Mouse (Mus musculus): ENCODE measurements at regions not wholly inside any gene's neighbourhood (a gene's known extent, or its start where the extent isn't known, plus 50 kb on each side); places are given as distances from the start of the nearest gene placed in this dataset.

DNA sequence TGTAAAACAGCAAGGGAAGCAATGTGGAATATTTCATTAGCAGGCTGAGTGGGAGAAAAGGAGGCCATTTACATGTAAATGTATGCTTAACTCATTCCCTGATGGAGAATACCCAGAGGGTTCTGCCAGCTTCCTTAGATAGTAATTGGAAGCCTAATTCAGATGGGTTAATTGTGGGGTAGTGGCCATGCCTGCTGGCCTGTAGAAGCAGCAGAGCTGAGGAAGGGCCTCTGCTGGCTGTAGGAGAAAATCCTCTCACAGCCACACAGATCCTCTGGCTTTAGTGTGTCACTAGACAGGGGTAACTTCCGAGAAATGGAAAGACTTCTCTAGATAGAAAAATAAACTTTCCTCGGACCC lies 1588.7 kb upstream of the Got2 start:
- 76% methylated on average over 2 of the region's 2 CpGs for WGBS
- Histone ChIP-seq H3K4me1 (replicated peaks) (peaks cover 18% of the 10 kb centered on the region), H3K4me2 (replicated peaks) (no peak overlapping the region), H3K27ac (no peak overlapping the region), H3K9ac (replicated peaks) (no peak overlapping the region), H3K27me3 (no peaks in the 10 kb centered on the region), H3K9me3 (no peaks in the 10 kb centered on the region), H3K36me3 (no peaks in the 10 kb centered on the region), H3K4me3 (replicated peaks) (no peak overlapping the region)
- ATAC-seq: peak; percentile 79

DNA sequence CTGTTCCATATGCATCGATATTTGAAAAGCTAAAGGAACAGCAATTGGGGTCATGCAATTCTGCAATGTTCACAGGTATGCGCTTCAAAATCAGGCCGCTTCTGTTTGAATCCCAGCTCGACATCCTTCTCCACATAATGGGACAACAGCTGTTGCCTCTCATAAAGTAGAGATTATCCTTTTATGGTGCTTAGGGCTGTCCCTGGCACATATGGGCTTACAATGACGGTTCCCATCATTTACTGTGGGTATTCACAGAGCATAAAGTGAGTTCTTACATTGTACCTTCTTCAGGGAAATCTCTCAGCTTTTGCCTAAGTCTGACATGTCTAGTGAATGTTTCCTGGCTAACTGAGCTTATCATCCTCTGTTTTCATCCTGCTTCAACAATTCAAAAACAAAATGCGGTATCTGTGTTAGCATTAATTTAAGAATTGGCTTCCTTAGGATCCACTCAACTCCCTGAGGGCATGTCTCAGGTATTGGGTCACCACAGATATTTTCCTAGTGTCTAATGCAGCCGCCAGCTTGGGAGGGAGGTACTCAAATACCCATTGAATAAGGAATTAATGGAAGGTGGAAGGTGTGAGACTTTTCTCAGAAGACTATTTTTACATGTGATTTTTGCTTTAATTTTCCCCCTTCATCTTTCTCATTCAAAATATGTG lies 1588.2 kb upstream of the Got2 start:
- peak; percentile 14; the same call in 1 of the 2 replicates for ATAC-seq
- 45% methylated on average over 7 of the region's 7 CpGs for WGBS
- no peaks in the 10 kb centered on the region for H3K27me3 ChIP-seq

DNA sequence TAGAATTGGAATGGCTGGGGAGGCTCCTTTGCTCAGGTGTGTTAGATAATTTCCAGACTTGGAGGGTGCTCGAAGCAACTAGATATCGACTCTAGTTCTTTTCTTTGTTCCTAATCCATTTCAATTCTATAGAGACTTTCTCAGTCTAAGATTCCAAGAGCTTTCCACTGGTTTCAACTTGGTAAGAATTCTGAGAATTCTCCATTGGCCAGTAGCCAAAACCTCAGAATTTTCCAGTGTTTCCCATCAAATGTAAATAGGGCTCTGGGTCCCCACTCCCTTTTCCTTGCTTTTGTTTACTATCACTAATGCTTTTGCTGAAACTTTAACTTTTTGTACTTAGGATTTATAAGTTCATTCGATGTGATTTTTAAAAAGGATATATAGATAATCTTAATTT lies 1585.0 kb upstream of the Got2 start:
- no peak for ATAC-seq

More for the DNA sequence above, 1588.2 kb upstream of the Got2 start:
- Histone ChIP-seq H3K9ac (replicated peaks) (no peak overlapping the region), H3K4me2 (replicated peaks) (no peak overlapping the region), H3K4me1 (replicated peaks) (peaks cover 18% of the 10 kb centered on the region), H3K9me3 (no peaks in the 10 kb centered on the region), H3K36me3 (no peaks in the 10 kb centered on the region), H3K4me3 (replicated peaks) (no peak overlapping the region), H3K27ac (peak overlapping the region; percentile 35; the same call in 1 of the 2 replicates)

DNA sequence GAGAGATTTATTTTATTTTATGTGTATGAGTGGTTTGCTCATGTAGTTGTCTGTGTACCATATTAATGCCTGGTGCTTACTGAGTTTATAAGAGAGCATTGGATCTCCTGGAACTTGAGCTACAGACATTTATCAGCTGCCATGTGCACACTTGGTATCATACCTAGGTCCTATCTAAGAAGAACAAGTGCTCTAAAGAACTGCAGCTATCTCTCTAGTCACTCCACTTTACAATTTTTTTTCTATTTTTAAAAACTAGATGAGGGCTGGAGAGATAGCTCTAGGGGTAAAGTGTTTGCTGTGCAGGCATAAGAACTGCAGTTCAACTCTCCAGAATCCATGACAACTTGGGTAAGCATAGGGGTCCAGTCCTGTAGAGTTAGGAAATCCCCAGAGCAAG lies 1573.1 kb upstream of the Got2 start:
- Histone ChIP-seq H3K36me3 (no peaks in the 10 kb centered on the region), H3K4me1 (replicated peaks) (no peaks in the 10 kb centered on the region), H3K27ac (no peak overlapping the region), H3K9me3 (no peaks in the 10 kb centered on the region), H3K4me3 (replicated peaks) (no peak overlapping the region), H3K27me3 (no peaks in the 10 kb centered on the region), H3K9ac (replicated peaks) (no peak overlapping the region), H3K4me2 (replicated peaks) (no peak overlapping the region)
- no peak for ATAC-seq

More for the DNA sequence above, 1585.0 kb upstream of the Got2 start:
- Histone ChIP-seq H3K9me3 (no peaks in the 10 kb centered on the region), H3K4me1 (replicated peaks) (peaks cover 18% of the 10 kb centered on the region), H3K27me3 (no peaks in the 10 kb centered on the region), H3K4me2 (replicated peaks) (no peak overlapping the region), H3K36me3 (no peaks in the 10 kb centered on the region), H3K27ac (no peak overlapping the region), H3K9ac (replicated peaks) (no peak overlapping the region), H3K4me3 (replicated peaks) (no peak overlapping the region)
- WGBS: 83% methylated on average over 3 of the region's 3 CpGs

DNA sequence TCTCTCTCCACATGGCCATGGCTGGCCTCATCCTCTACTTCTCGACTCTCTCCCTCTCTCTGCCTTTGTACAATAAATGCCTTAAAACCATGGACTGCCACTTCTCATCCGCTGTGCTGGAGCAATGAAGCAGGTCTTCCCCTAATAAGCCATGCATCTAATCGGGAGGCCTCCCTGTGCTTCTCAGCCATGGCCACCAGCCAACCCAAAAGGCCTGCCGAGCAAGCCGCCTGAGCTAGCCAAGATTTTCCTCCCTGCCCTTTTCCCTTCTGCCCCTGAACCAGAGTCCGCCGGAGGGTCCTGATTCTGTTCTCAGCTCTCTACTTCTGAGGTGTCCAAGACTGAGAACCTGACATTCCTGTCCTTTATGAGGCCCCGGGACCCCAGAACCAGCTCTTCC lies 1559.3 kb upstream of the Got2 start:
- Histone ChIP-seq H3K27ac (no peak overlapping the region), H3K36me3 (no peaks in the 10 kb centered on the region), H3K27me3 (no peaks in the 10 kb centered on the region), H3K4me2 (replicated peaks) (no peak overlapping the region), H3K4me3 (replicated peaks) (no peak overlapping the region), H3K9me3 (no peaks in the 10 kb centered on the region), H3K9ac (replicated peaks) (no peak overlapping the region), H3K4me1 (replicated peaks) (no peaks in the 10 kb centered on the region)
- WGBS: 91% methylated on average over 8 of the region's 8 CpGs
- no peak for ATAC-seq

DNA sequence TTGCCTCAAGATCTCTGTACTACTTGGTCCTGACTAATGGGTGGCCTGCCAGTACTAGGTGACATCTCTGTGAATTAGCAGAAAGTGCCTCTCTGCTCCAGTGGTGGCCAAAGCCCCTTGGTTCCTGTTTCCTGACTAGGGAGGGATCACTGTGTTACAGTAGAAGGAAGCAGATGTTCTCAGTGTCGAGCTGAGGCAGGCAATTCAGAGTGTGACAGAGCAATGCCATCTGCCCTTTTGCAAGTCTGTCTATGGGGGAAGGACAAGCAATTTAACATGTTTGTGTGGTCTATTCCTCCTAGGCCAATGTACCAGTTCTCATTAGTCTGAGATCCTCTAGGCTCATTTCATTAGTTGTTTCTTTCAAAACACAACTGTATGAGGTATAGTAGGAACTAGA lies 1553.1 kb upstream of the Got2 start:
- ATAC-seq: no peak
- Histone ChIP-seq H3K4me3 (replicated peaks) (no peak overlapping the region), H3K4me2 (replicated peaks) (no peak overlapping the region), H3K36me3 (no peaks in the 10 kb centered on the region), H3K9ac (replicated peaks) (no peak overlapping the region), H3K4me1 (replicated peaks) (no peaks in the 10 kb centered on the region), H3K9me3 (no peaks in the 10 kb centered on the region), H3K27me3 (no peaks in the 10 kb centered on the region), H3K27ac (no peak overlapping the region)
- 59% methylated on average over 1 of the region's 1 CpGs for WGBS

DNA sequence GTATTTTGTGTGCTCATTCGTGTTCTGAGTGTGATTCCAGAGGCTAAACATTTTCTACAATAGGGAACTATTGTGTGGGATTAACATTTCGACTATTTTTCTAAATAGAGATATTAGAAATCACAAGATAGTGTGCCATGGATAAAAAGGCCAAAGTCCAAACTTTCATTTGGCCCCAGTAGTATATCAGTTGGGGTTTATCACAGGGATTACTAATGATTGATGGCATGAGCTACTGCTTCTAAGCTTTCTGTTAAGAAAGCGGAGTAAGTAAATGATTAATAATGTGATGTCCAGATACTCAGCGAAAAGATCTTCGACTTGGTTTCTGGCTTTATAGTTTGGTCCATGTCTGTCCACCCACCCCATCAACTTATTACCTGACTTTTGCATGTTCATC lies 1545.2 kb upstream of the Got2 start:
- no peak overlapping the region for H3K27ac ChIP-seq
- no peaks in the 10 kb centered on the region for H3K9me3 ChIP-seq
- no peak overlapping the region for H3K9ac ChIP-seq (replicated peaks)
- no peaks in the 10 kb centered on the region for H3K4me1 ChIP-seq (replicated peaks)
- H3K27me3 ChIP-seq: no peaks in the 10 kb centered on the region
- H3K36me3 ChIP-seq: no peaks in the 10 kb centered on the region
- WGBS: 90% methylated on average over 5 of the region's 5 CpGs
- no peak overlapping the region for H3K4me3 ChIP-seq (replicated peaks)
- no peak for ATAC-seq
- H3K4me2 ChIP-seq (replicated peaks): no peak overlapping the region

DNA sequence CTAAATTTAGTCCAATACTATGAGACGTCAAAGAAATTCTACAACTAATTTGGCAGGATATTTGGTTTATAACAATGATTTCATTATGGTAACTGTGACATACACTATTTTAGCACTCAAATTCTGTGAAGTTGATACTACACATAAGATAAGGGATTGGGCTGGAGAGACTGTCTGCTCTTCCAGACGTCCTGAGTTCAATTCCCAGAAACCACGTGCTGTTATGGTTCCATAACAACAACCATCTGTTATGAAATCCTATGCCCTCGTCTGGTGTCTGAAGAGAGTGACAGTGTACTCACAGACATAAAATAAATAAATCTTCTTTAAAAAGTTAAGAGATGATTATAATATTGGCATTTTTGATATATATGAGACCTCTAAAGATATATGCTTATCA lies 1543.1 kb upstream of the Got2 start:
- Histone ChIP-seq H3K27me3 (no peaks in the 10 kb centered on the region), H3K27ac (no peak overlapping the region)

DNA sequence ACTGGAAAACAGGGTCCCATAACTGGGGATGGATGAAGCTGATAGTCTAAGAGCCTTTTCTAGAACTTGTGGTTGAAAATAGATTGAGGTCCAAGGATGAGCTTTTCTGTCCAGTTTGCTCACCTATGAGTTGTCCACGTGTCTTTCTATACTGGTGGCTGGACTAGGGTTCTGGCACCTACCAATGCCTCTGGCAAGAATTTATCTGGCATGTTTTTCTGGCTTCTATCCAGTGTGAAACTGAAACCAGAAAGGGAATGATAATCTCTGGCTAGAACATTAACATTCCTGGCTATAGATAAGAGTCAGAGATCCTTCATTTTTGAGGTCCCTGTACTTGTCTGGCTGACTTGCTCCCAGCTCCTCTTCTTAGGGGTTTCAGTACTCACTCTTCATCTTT lies 1534.0 kb upstream of the Got2 start:
- no peak for ATAC-seq

More for the DNA sequence above, 1543.1 kb upstream of the Got2 start:
- ATAC-seq: no peak
- Histone ChIP-seq H3K9me3 (no peaks in the 10 kb centered on the region), H3K4me1 (replicated peaks) (no peaks in the 10 kb centered on the region), H3K4me3 (replicated peaks) (no peak overlapping the region), H3K9ac (replicated peaks) (no peak overlapping the region), H3K4me2 (replicated peaks) (no peak overlapping the region), H3K36me3 (no peaks in the 10 kb centered on the region)
- WGBS: 83% methylated on average over 4 of the region's 4 CpGs

DNA sequence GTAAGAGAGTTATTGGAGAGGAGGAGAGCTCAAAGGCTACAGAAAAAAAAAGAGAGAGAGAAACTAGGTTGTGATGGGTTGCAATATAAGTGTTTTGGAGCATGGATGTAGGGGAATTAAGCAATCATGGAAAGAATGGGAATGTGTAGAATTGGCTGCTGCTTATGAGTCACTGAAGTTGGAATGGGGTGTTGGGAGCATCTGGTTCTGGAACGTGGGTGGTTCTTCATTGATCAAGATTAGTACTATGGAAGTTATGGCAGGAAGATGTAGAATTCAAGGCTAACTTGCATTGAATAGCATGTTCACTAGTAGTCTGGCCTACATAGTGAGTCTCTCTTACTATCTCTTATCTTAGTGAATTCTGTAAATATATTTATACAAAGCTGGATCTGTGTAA lies 1526.4 kb upstream of the Got2 start:
- Histone ChIP-seq H3K4me2 (replicated peaks) (no peak overlapping the region), H3K4me3 (replicated peaks) (no peak overlapping the region), H3K4me1 (replicated peaks) (peaks cover 6% of the 10 kb centered on the region; the same call in 1 of the 2 replicates), H3K27me3 (no peaks in the 10 kb centered on the region), H3K36me3 (no peaks in the 10 kb centered on the region), H3K9me3 (no peaks in the 10 kb centered on the region), H3K27ac (no peak overlapping the region), H3K9ac (replicated peaks) (no peak overlapping the region)
- ATAC-seq: no peak
- WGBS: 92% methylated on average over 1 of the region's 1 CpGs

More for the DNA sequence above, 1534.0 kb upstream of the Got2 start:
- Histone ChIP-seq H3K4me2 (replicated peaks) (no peak overlapping the region), H3K9me3 (no peaks in the 10 kb centered on the region), H3K27me3 (0 out of 2 replicates have a peak, but pooled peaks cover 2% of the 10 kb centered on the region), H3K36me3 (no peaks in the 10 kb centered on the region), H3K9ac (replicated peaks) (no peak overlapping the region), H3K4me3 (replicated peaks) (no peak overlapping the region), H3K4me1 (replicated peaks) (peaks cover 3% of the 10 kb centered on the region; the same call in 1 of the 2 replicates), H3K27ac (no peak overlapping the region)
- WGBS: 70% methylated on average over 1 of the region's 1 CpGs

DNA sequence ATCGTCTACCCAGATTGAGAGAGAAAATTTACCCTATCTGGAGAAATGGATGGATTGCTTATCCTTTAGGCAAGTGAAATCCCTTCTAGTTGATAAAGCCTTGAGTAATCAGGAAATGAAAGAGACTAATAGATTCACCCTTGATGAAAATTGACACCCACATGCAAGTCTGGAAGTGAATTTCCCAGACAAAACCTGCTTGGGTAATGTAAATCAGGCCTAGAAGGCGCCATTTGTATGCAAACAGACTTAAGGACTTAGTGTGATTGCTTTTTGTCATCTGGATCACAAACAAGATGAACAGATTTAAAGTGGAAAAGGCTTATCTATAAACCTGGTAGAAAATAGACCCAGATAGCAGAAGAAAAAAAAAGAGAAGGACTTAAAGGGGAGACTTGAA lies 1515.0 kb upstream of the Got2 start:
- WGBS: 61% methylated on average over 2 of the region's 2 CpGs
- Histone ChIP-seq H3K4me1 (replicated peaks) (0 out of 2 replicates have a peak, but pooled peaks cover under 1% of the 10 kb centered on the region), H3K27me3 (no peaks in the 10 kb centered on the region), H3K9ac (replicated peaks) (no peak overlapping the region), H3K27ac (no peak overlapping the region), H3K36me3 (no peaks in the 10 kb centered on the region), H3K9me3 (no peaks in the 10 kb centered on the region), H3K4me2 (replicated peaks) (no peak overlapping the region), H3K4me3 (replicated peaks) (no peak overlapping the region)
- ATAC-seq: no peak

DNA sequence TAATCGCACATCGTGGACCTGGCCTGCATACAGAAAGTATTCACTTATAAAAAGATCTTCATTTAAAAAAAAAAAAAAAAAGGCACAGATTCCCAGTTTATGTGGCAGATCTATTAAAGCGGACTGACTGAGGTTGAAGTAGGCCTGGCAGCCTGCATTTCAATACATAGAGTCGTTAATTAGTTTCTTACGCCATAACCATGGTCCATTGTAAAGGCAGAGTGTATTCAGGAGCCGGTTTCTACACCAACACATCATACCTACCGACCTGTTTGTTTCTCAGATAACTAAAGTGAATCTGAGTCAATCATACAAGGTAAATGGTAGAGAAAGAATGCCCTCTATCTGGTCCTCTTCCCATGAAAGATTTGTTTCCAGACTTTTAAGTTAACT lies 1509.0 kb upstream of the Got2 start:
- H3K27me3 ChIP-seq: no peaks in the 10 kb centered on the region
- peaks cover 19% of the 10 kb centered on the region for H3K4me1 ChIP-seq (replicated peaks)
- H3K27ac ChIP-seq: peak overlapping the region; percentile 39; the same call in 1 of the 2 replicates
- H3K9ac ChIP-seq (replicated peaks): no peak overlapping the region
- no peaks in the 10 kb centered on the region for H3K9me3 ChIP-seq
- WGBS: 11% methylated on average over 7 of the region's 7 CpGs
- ATAC-seq: peak; percentile 45
- H3K4me3 ChIP-seq (replicated peaks): no peak overlapping the region
- no peak overlapping the region for H3K4me2 ChIP-seq (replicated peaks)
- no peaks in the 10 kb centered on the region for H3K36me3 ChIP-seq
